Mouse (Mus musculus): ENCODE results near the gene Sult1c2.
A peak's percentile ranks its signal among the peaks of the same experiment; 100 is the strongest.
"Not testable (repeated sequence)": the region's sequence is repeated elsewhere in the genome, so short reads cannot be mapped to it uniquely, and the experiment has no call there.

Gene Sult1c2

GRCm38 (mm10) chr17:53846206-53846605 is at the start of gene Sult1c2:
TSS of gene Sult1c2 (minus strand) at chr17:53846339.
- no peak for DNase-seq (ENCODE audit: low spot score)

DNA sequence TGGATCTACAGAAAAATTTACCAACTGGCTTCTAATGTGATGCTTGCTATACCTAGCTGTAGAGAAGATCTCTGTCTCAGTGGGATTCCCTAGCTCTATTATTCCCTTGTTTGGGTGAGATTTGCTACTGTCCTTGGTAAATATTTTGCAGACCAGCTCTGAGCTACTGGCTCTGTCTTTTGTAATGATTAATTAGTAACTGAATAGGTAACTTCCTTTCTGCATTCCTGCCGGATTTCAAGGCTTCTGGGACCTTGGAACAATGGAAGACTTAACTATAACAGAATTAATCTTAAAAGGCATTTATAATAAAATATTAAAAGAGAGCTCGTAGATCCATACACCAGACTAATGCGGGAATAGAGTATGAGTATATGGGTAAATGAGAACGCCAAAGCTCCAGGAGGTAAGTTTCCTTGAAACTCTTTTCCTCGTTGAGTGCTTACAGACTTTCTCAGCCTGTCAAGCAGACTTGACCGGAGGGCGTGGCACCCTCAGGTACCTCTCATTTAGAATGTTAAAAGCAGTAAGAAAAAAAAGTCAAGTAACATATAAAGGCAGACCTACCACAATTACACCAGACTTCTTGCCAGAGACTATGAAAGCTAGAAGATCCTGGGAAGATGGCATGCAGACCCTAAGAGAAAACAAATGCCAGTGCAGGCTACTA is 33.0 kb upstream of the Sult1c2 start:
- not testable (repeated sequence) for DNase-seq (ENCODE audit: low spot score)

- DNase-seq (ENCODE audit: low spot score) = no peak
Observed at GRCm38 (mm10) chr17:53874433-53874832, 28.3 kb upstream of the Sult1c2 start.

GRCm38 (mm10) chr17:53872192-53872591 is 26.1 kb upstream of the Sult1c2 start:
- no peak for DNase-seq (ENCODE audit: low spot score)

- DNase-seq (ENCODE audit: low spot score) = no peak
Observed at GRCm38 (mm10) chr17:53869931-53870330, 23.8 kb upstream of the Sult1c2 start.

GRCm38 (mm10) chr17:53865260-53865955 is 19.3 kb upstream of the Sult1c2 start:
- DNase-seq (ENCODE audit: low spot score) = no peak

DNA sequence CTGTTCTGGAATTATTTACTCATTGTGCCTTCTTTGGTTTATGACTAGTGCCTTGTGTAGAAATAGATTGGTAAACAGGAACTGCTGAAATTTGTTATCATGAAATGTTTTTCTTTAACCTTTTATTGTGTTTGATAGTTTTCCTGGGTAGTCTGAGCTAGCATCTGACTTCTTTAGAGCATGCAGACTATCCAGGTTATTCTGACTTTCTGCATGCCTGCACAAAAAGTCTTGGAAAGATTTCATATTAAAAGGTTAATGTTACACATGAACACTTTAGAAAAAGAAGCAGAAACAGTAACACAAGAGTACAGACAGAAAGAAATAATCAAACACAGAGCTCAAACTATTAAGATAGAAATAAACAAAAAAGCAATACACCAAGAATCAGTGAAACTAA is 14.4 kb upstream of the Sult1c2 start:
- DNase-seq (ENCODE audit: low spot score) = no peak

DNA sequence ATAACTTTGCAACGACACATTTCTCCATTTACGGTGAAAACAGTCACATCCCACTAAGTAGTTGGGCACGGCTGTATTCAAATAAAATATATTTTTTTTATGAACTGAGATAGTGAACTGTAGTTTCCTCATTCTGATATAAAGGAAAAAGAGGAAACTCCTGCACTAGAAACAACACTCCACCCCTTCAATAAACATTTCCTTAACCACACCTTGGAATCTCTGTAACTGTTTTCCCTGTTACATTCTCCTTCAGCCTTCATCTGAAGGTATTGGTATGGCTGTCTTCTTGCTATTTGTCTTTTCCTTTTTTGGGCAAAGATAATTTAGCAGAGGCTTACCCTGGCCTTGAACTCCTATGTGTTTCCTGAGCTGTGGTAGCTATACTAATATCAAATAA is 8.9 kb upstream of the Sult1c2 start:
- DNase-seq (ENCODE audit: low spot score) = no peak

- DNase-seq (ENCODE audit: low spot score) = peak; percentile 42
Observed at GRCm38 (mm10) chr17:53845796-53846195, 343 bp downstream of the Sult1c2 start.

DNA sequence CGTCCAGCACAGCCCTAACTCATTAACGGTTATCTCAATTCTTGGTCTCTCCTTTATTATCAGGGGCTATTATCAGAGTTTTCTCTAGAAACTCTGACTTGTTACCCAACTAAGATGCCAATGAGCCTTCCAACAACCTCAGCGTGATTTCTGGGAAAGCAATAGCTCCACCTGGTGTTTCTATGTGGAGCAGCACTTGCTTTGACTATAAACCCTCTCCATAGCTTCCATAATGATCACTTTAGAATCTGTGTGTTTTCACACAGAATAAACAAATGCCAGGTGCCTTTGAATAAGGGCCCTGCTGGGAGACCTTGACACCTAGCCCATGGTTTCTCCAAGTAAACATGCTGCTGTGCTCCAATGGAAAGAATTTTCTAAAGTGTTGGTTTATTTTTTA is 12.8 kb downstream of the Sult1c2 start:
- no peak for DNase-seq (ENCODE audit: low spot score)

DNA sequence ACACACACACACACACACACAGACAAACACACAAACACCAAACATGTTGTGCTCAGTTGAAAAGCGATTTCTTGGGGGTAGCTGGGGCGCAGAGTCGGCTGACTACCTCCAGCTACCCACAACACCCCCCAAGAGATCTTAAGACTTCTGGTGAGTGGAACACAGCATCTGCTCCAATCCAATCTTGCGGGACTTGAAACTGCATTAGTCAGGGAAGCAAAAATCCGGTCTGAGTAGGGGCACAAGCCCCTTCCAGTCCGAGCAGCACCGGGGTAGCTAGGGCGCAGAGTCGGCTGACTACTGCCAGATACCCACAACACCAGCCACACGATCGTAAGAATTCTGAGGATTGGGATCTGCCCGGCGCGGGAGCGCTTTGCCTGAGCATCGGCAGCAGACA is 42.2 kb downstream of the Sult1c2 start:
- DNase-seq (ENCODE audit: low spot score) = not testable (repeated sequence)

GRCm38 (mm10) chr17:53783381-53783780 is 62.8 kb downstream of the Sult1c2 start:
- DNase-seq (ENCODE audit: low spot score) = no peak
